Mouse (Mus musculus): ENCODE measurements at regions not wholly inside any gene's neighbourhood (a gene's known extent, or its start where the extent isn't known, plus 50 kb on each side); places are given as distances from the start of the nearest gene placed in this dataset.

GRCm38 (mm10) chr12:25382961-25383360 is 286.0 kb upstream of the Id2 start:
- no peak for DNase-seq (ENCODE audit: low spot score)

- DNase-seq (ENCODE audit: low spot score) = no peak
Measured at GRCm38 (mm10) chr12:25382475-25382874, 285.5 kb upstream of the Id2 start.

- peak; percentile 74 for DNase-seq (ENCODE audit: low spot score)
Measured at GRCm38 (mm10) chr12:25381619-25382018, 284.7 kb upstream of the Id2 start.

- DNase-seq (ENCODE audit: low spot score) = no peak
Measured at GRCm38 (mm10) chr12:25379996-25380395, 283.1 kb upstream of the Id2 start.

GRCm38 (mm10) chr12:25379016-25379415 is 282.1 kb upstream of the Id2 start:
- DNase-seq (ENCODE audit: low spot score) = no peak

GRCm38 (mm10) chr12:25378036-25378645 is 281.2 kb upstream of the Id2 start:
- DNase-seq (ENCODE audit: low spot score) = no peak

GRCm38 (mm10) chr12:25376451-25376850 is 279.5 kb upstream of the Id2 start:
- no peak for DNase-seq (ENCODE audit: low spot score)

- no peak for DNase-seq (ENCODE audit: low spot score)
Measured at GRCm38 (mm10) chr12:25367541-25367940, 270.6 kb upstream of the Id2 start.

- no peak for DNase-seq (ENCODE audit: low spot score)
Measured at GRCm38 (mm10) chr12:25365600-25366267, 268.8 kb upstream of the Id2 start.

GRCm38 (mm10) chr12:25364966-25365568 is 268.1 kb upstream of the Id2 start:
- no peak for DNase-seq (ENCODE audit: low spot score)

- DNase-seq (ENCODE audit: low spot score) = no peak
Measured at GRCm38 (mm10) chr12:25363839-25364238, 266.9 kb upstream of the Id2 start.

- DNase-seq (ENCODE audit: low spot score) = no peak
Measured at GRCm38 (mm10) chr12:25363341-25363740, 266.4 kb upstream of the Id2 start.

- DNase-seq (ENCODE audit: low spot score) = no peak
Measured at GRCm38 (mm10) chr12:25362771-25363170, 265.8 kb upstream of the Id2 start.

GRCm38 (mm10) chr12:25360726-25361125 is 263.8 kb upstream of the Id2 start:
- no peak for DNase-seq (ENCODE audit: low spot score)

- DNase-seq (ENCODE audit: low spot score) = no peak
Measured at GRCm38 (mm10) chr12:25359931-25360330, 263.0 kb upstream of the Id2 start.

GRCm38 (mm10) chr12:25358846-25359525 is 262.0 kb upstream of the Id2 start:
- no peak for DNase-seq (ENCODE audit: low spot score)

- peak; percentile 12 for DNase-seq (ENCODE audit: low spot score)
Measured at GRCm38 (mm10) chr12:25356774-25357173, 259.8 kb upstream of the Id2 start.

- no peak for DNase-seq (ENCODE audit: low spot score)
Measured at GRCm38 (mm10) chr12:25355217-25355616, 258.3 kb upstream of the Id2 start.

GRCm38 (mm10) chr12:25353402-25353896 is 256.5 kb upstream of the Id2 start:
- DNase-seq (ENCODE audit: low spot score) = no peak

GRCm38 (mm10) chr12:25352160-25352559 is 255.2 kb upstream of the Id2 start:
- DNase-seq (ENCODE audit: low spot score) = no peak

- no peak for DNase-seq (ENCODE audit: low spot score)
Measured at GRCm38 (mm10) chr12:25344354-25344753, 247.4 kb upstream of the Id2 start.

GRCm38 (mm10) chr12:25338771-25339170 is 241.8 kb upstream of the Id2 start:
- DNase-seq (ENCODE audit: low spot score) = no peak

GRCm38 (mm10) chr12:25335930-25336329 is 239.0 kb upstream of the Id2 start:
- no peak for DNase-seq (ENCODE audit: low spot score)
